Mouse (Mus musculus) heart, postnatal 0 days (tissue): ENCODE measurements at regions not wholly inside any gene's neighbourhood (a gene's known extent, or its start where the extent isn't known, plus 50 kb on each side); places are given as distances from the start of the nearest gene placed in this dataset.

Source experiments
- CTCF ChIP-seq: IDR thresholded peaks from 2 replicates; pipeline ENCODE4 v1.5.1; 2016; ENCODE audit warnings: antibody characterized with exemption, control low read depth, low read depth
- EP300 ChIP-seq: IDR thresholded peaks from 2 replicates; pipeline ENCODE4 v1.6.1; 2016; ENCODE audit warnings: antibody characterized with exemption, low read depth

GRCm38 (mm10) chr4:142577519-142577918, 338.3 kb upstream of the Kazn start:
- TF ChIP-seq CTCF (no peak), EP300 (no peak)
